Mouse (Mus musculus) myocyte (in vitro differentiated cells): ENCODE results near the gene Nedd9. TPM values are rescaled to one million over a fixed set of nuclear protein-coding genes. Genes with fewer than 3 reads are reported as not detected.

Experiments
- H3K27me3 ChIP-seq: one replicate; pipeline ENCODE4 v1.6.1; 2011; ENCODE audit not compliant: control insufficient read depth, insufficient read depth, insufficient read length
- H3K36me3 ChIP-seq: one replicate; pipeline ENCODE4 v1.6.1; 2011; ENCODE audit not compliant: control insufficient read depth, insufficient read depth
- H3K4me2 ChIP-seq: one replicate; pipeline ENCODE4 v1.6.1; 2011; ENCODE audit warnings: low read depth, control low read depth
- H3K4me3 ChIP-seq: one replicate; pipeline ENCODE4 v1.5.1; 2011; ENCODE audit warnings: mild to moderate bottlenecking, control low read depth, moderate library complexity
- H3K79me2 ChIP-seq: one replicate; pipeline ENCODE4 v1.6.1; 2011; ENCODE audit not compliant: control insufficient read depth, insufficient read depth
- H3ac ChIP-seq: one replicate; pipeline ENCODE4 v1.6.1; 2011; ENCODE audit not compliant: control insufficient read depth, insufficient read length
- CEBPB ChIP-seq: IDR thresholded peaks from 2 replicates; pipeline ENCODE4 v1.6.1; 2011; ENCODE audit warnings: mild to moderate bottlenecking, moderate library complexity; ENCODE audit not compliant: poor library complexity, insufficient read depth, severe bottlenecking
- E2F4 ChIP-seq: IDR thresholded peaks from one replicate; pipeline ENCODE4 v1.6.1; 2011; ENCODE audit warnings: mild to moderate bottlenecking, control low read depth, moderate library complexity; ENCODE audit not compliant: insufficient read depth
- MAX ChIP-seq: IDR thresholded peaks from one replicate; pipeline ENCODE4 v1.6.1; 2011; ENCODE audit warnings: low read depth, mild to moderate bottlenecking, control low read depth
- MYOD1 ChIP-seq, 3 experiments: IDR thresholded peaks; one replicate each; pipeline ENCODE4 v1.6.1; 2011; ENCODE audit warnings: control low read depth in 2 of 3, low read depth in 2 of 3, mild to moderate bottlenecking in 2 of 3, moderate library complexity in 1 of 3; ENCODE audit not compliant: insufficient read length in 2 of 3, control insufficient read depth in 1 of 3
- MYOG ChIP-seq, 3 experiments: IDR thresholded peaks; one replicate each; pipeline ENCODE4 v1.6.1; 2011; ENCODE audit warnings: control low read depth in 2 of 3, low read depth in 2 of 3, mild to moderate bottlenecking in 2 of 3; ENCODE audit not compliant: insufficient read length in 2 of 3, control insufficient read depth in 1 of 3, insufficient read depth in 1 of 3
- POLR2A ChIP-seq: IDR thresholded peaks from one replicate; pipeline ENCODE4 v1.6.1; 2011; ENCODE audit warnings: low read depth, mild to moderate bottlenecking, control low read depth, moderate library complexity; ENCODE audit not compliant: insufficient read length
- POLR2AphosphoS2 ChIP-seq: IDR thresholded peaks from one replicate; pipeline ENCODE4 v1.6.1; 2011; ENCODE audit warnings: low read depth, control low read depth; ENCODE audit not compliant: insufficient read length
- REST ChIP-seq: IDR thresholded peaks from one replicate; pipeline ENCODE4 v1.6.1; 2011; ENCODE audit warnings: mild to moderate bottlenecking, control low read depth, moderate library complexity; ENCODE audit not compliant: insufficient read depth, insufficient read length
- SRF ChIP-seq: IDR thresholded peaks from one replicate; pipeline ENCODE4 v1.6.1; 2011; ENCODE audit warnings: low read depth; ENCODE audit not compliant: control insufficient read depth, insufficient read length
- TCF12 ChIP-seq: IDR thresholded peaks from one replicate; pipeline ENCODE4 v1.6.1; 2011; ENCODE audit warnings: mild to moderate bottlenecking, control low read depth; ENCODE audit not compliant: poor library complexity, insufficient read depth, severe bottlenecking
- TCF3 ChIP-seq: IDR thresholded peaks from one replicate; pipeline ENCODE4 v1.6.1; 2011; ENCODE audit warnings: low read depth, control low read depth; ENCODE audit not compliant: insufficient read length
- USF1 ChIP-seq: IDR thresholded peaks from one replicate; pipeline ENCODE4 v1.6.1; 2011; ENCODE audit warnings: low read depth, mild to moderate bottlenecking, control low read depth, moderate library complexity
- polyA plus RNA-seq: library from polyadenylated mRNA; unstranded; fragments of >200 nt; fragmentation: generic; extraction: Trizol; gene quantifications from one replicate; pipeline ENCODE4 v1.2.1, GENCODE M21; 2012; ENCODE audit warnings: missing spikeins

Gene Nedd9
- polyA plus RNA-seq, 1 experiment = 11.6 TPM

GRCm38 (mm10) chr13:41291466-41291974, 195.6 kb downstream of the Nedd9 start:
- H3K27me3 ChIP-seq = no peaks in the 10 kb centered on the region
- H3K79me2 ChIP-seq = no peaks in the 10 kb centered on the region
- no peaks in the 10 kb centered on the region for H3K36me3 ChIP-seq
- H3K4me3 ChIP-seq = no peak overlapping the region
- no peak overlapping the region for H3K4me2 ChIP-seq
- H3ac ChIP-seq = no peak overlapping the region
- TF ChIP-seq USF1 = no peak
- TF ChIP-seq REST = no peak
- TF ChIP-seq POLR2A = no peak
- TF ChIP-seq CEBPB = no peak
- no peak for TF ChIP-seq POLR2AphosphoS2
- TF ChIP-seq MYOG (IDR thresholded peaks at IDR 0.05; ENCODE audit: control insufficient read depth in 1 of 3, insufficient read depth in 1 of 3, insufficient read length in 2 of 3, low read depth in 2 of 3) = no peak
- TF ChIP-seq MYOD1 (IDR thresholded peaks at IDR 0.05; ENCODE audit: control insufficient read depth in 1 of 3, insufficient read length in 2 of 3, low read depth in 2 of 3) = no peak
- no peak for TF ChIP-seq SRF
- TF ChIP-seq MAX = no peak
- TF ChIP-seq E2F4 = no peak
- no peak for TF ChIP-seq TCF12
- TF ChIP-seq TCF3 = no peak

- no peak overlapping the region for H3K4me2 ChIP-seq
- TF ChIP-seq REST (no peak), MAX (no peak), TCF12 (no peak), E2F4 (no peak), TCF3 (no peak), POLR2AphosphoS2 (no peak), MYOD1 (IDR thresholded peaks at IDR 0.05; ENCODE audit: control insufficient read depth in 1 of 3, insufficient read length in 2 of 3, low read depth in 2 of 3) (no peak), SRF (no peak), USF1 (no peak), CEBPB (no peak)
- H3K27me3 ChIP-seq = no peaks in the 10 kb centered on the region
- H3K79me2 ChIP-seq = no peaks in the 10 kb centered on the region
- no peaks in the 10 kb centered on the region for H3K36me3 ChIP-seq
- no peak overlapping the region for H3ac ChIP-seq
- no peak overlapping the region for H3K4me3 ChIP-seq
Measured at GRCm38 (mm10) chr13:41286285-41286684, 200.9 kb downstream of the Nedd9 start.

GRCm38 (mm10) chr13:41285448-41285847, 201.7 kb downstream of the Nedd9 start:
- no peak overlapping the region for H3K4me2 ChIP-seq
- TF ChIP-seq MAX (no peak), E2F4 (no peak), MYOG (IDR thresholded peaks at IDR 0.05; ENCODE audit: control insufficient read depth in 1 of 3, insufficient read depth in 1 of 3, insufficient read length in 2 of 3, low read depth in 2 of 3) (no peak), MYOD1 (IDR thresholded peaks at IDR 0.05; ENCODE audit: control insufficient read depth in 1 of 3, insufficient read length in 2 of 3, low read depth in 2 of 3) (no peak), CEBPB (no peak), POLR2A (no peak), REST (no peak), TCF3 (no peak), USF1 (no peak), POLR2AphosphoS2 (no peak), TCF12 (no peak), SRF (no peak)
- no peak overlapping the region for H3K4me3 ChIP-seq
- no peaks in the 10 kb centered on the region for H3K27me3 ChIP-seq
- no peaks in the 10 kb centered on the region for H3K79me2 ChIP-seq
- H3ac ChIP-seq = no peak overlapping the region
- no peaks in the 10 kb centered on the region for H3K36me3 ChIP-seq

DNA sequence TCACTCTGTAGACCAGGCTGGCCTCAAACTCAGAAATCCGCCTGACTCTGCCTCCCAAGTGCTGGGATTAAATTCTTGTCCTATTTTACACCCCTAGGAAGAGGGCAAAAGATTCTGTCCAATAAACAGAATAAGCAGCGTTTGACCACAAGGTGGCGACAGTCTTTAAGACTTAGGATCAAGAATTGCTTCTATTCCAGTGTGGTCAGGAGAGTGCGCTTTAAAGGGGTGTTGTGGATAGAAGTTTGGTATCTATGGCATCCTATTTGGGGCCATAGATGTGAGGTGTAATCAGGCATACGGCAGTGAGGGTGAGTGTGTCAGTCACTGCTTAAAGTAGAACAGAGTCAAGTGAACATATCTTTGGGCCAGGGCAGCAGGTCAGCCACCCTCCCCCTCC, 203.9 kb downstream of the Nedd9 start:
- Histone ChIP-seq H3K4me3 (no peak overlapping the region), H3ac (no peak overlapping the region), H3K36me3 (no peaks in the 10 kb centered on the region), H3K79me2 (no peaks in the 10 kb centered on the region), H3K4me2 (no peak overlapping the region), H3K27me3 (no peaks in the 10 kb centered on the region)
- TF ChIP-seq SRF = no peak
- TF ChIP-seq E2F4 = no peak

DNA sequence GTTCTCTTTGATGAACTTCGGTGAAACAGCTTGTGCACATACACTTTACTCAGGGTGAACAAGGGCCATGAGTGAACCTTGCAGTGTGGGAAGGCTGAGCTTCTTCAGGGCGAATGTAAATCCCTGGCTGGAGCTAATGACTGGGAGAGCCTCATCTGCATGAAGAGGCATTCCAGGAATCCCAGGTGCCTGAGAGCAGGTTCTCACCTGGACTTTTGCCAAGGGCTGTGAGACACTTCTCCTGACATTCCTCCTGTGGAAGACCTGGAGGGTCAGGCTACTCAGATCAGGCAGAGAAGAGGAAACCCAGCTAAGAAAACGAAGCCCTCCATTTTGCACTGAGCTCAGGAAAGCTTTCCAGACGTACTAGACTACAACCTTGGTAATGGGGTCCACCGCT, 206.5 kb downstream of the Nedd9 start:
- no peaks in the 10 kb centered on the region for H3K27me3 ChIP-seq
- no peak overlapping the region for H3K4me2 ChIP-seq
- H3K4me3 ChIP-seq = no peak overlapping the region
- H3K36me3 ChIP-seq = no peaks in the 10 kb centered on the region
- H3ac ChIP-seq = no peak overlapping the region
- TF ChIP-seq USF1 (no peak), REST (no peak), POLR2AphosphoS2 (no peak), POLR2A (no peak), TCF12 (no peak), MAX (no peak), E2F4 (no peak)
- H3K79me2 ChIP-seq = no peaks in the 10 kb centered on the region
